Mouse (Mus musculus) forebrain, embryonic 10.5 days (tissue): ENCODE data around the gene Gng5. TPM values are rescaled to one million over a fixed set of nuclear protein-coding genes. Genes with fewer than 3 reads are reported as not detected.

Experiments used
- polyA plus RNA-seq: library from polyadenylated mRNA; unstranded; fragments of >200 nt; fragmentation: Nextera tagmentation; extraction: Ambion mirVana; gene quantifications from 2 replicates; pipeline ENCODE4 v1.2.1, GENCODE M21; 2016

The Gng5 gene
- polyA plus RNA-seq, 1 experiment from 2014 or later: 1,224 TPM

Other genes starting within 250 kb of the Gng5 start
- gene Ssx2ip, start 95.2 kb upstream of the Gng5 start, polyA plus RNA-seq: 39.0 and 41.5 TPM in 2 replicates
- gene Ctbs, start 50.0 kb upstream of the Gng5 start, polyA plus RNA-seq: 4.5 and 6.1 TPM in 2 replicates
- gene Spata1, start 54 bp upstream of the Gng5 start, polyA plus RNA-seq: 5.2 and 5.6 TPM in 2 replicates
- gene Rpf1, start 21.6 kb downstream of the Gng5 start, polyA plus RNA-seq: 68.2 and 70.5 TPM in 2 replicates
- gene Uox, start 70.6 kb downstream of the Gng5 start, polyA plus RNA-seq: not detected in 2 replicates
- gene Dnase2b, start 115.8 kb downstream of the Gng5 start, polyA plus RNA-seq: not detected in 2 replicates
- gene 4930503B20Rik, start 151.5 kb downstream of the Gng5 start, polyA plus RNA-seq: not detected in 2 replicates
- 0.62 and 1.2 TPM in 2 replicates for gene Samd13, start 185.8 kb downstream of the Gng5 start, polyA plus RNA-seq